ENCODE assay signal across 28 mouse cellular contexts in the genomic region with DNA sequence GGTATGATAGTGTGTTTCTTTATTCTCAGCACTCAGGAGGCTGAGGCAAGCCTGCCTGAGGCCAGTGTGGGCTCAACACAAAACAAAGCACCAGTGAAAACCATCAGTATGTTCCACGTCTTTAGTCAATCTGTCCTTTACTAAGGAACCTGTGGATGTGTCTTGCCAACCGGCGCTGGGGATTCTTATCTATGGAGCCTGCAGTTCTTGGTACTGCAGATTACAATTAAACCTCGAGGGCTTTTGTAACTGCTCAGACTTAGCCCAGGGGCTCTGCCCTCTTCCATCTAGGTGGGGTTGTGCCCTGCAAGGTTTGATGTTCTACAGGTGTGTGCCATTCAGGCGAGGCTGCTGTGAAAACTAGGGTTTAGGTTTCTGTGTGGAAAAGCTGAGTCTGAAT.
"Had no signal": no experiment of that assay in that cellular context is flagged by ENCODE, and none has a peak within 500 bp of the region (broad histone marks: within the 10 kb centered on the region; RNA-seq: fewer than 3 reads in every experiment).

No protein-coding gene starts in this region.

- H3K27ac ChIP-seq: embryonic facial prominence, embryonic 10.5 days; embryonic facial prominence, embryonic 12.5 days; embryonic facial prominence, embryonic 13.5 days; embryonic facial prominence, embryonic 15.5 days; forebrain, embryonic 10.5 days; forebrain, embryonic 12.5 days; forebrain, embryonic 13.5 days; forebrain, embryonic 15.5 days; gastrocnemius, adult 2 months; heart, adult 2 months had no signal

- H3K27me3 ChIP-seq: embryonic facial prominence, embryonic 13.5 days; embryonic facial prominence, embryonic 15.5 days; forebrain, embryonic 12.5 days; forebrain, embryonic 13.5 days; forebrain, embryonic 15.5 days had no signal

- H3K4me3 ChIP-seq: embryonic facial prominence, embryonic 10.5 days; embryonic facial prominence, embryonic 12.5 days; embryonic facial prominence, embryonic 13.5 days; embryonic facial prominence, embryonic 15.5 days; erythroblast, embryonic 14.5 days; forebrain, embryonic 10.5 days; forebrain, embryonic 12.5 days; forebrain, embryonic 13.5 days; forebrain, embryonic 15.5 days; gastrocnemius, adult 2 months; heart, adult 2 months had no signal

- H3K4me2 ChIP-seq: embryonic facial prominence, embryonic 12.5 days; embryonic facial prominence, embryonic 13.5 days; embryonic facial prominence, embryonic 15.5 days; forebrain, embryonic 12.5 days; forebrain, embryonic 13.5 days; forebrain, embryonic 15.5 days had no signal

- H3K9ac ChIP-seq: embryonic facial prominence, embryonic 12.5 days; embryonic facial prominence, embryonic 13.5 days; embryonic facial prominence, embryonic 15.5 days; forebrain, embryonic 12.5 days; forebrain, embryonic 13.5 days; forebrain, embryonic 15.5 days; forebrain, postnatal 0 days had no signal

- ATAC-seq: forebrain, embryonic 13.5 days; forebrain, embryonic 14.5 days; forebrain, embryonic 15.5 days; forebrain, embryonic 16.5 days; forebrain, postnatal 0 days had no signal

- DNase-seq: cerebellum, adult 8-10 months; cerebellum, adult 9-10 months; cerebellum, adult 9-11 months; cerebellum, postnatal 10 days; cerebellum, postnatal 14 days; cerebellum, postnatal 25 days; cerebellum, postnatal 36 days; embryo, embryonic 11 days; forebrain, postnatal 0 days; gastrocnemius, adult 2 months; gastrocnemius, postnatal 10 days; gastrocnemius, postnatal 14 days; gastrocnemius, postnatal 25 days; gastrocnemius, postnatal 36 days; heart, adult 11 months; heart, adult 18-20 months; heart, adult 2 months had no signal

- H3K9me3 ChIP-seq: embryonic facial prominence, embryonic 10.5 days; embryonic facial prominence, embryonic 12.5 days; embryonic facial prominence, embryonic 13.5 days; embryonic facial prominence, embryonic 15.5 days; forebrain, embryonic 10.5 days; forebrain, embryonic 12.5 days; forebrain, embryonic 13.5 days; forebrain, embryonic 15.5 days had no signal

- H3K36me3 ChIP-seq: embryonic facial prominence, embryonic 10.5 days; embryonic facial prominence, embryonic 12.5 days; embryonic facial prominence, embryonic 13.5 days; embryonic facial prominence, embryonic 15.5 days; forebrain, embryonic 10.5 days; forebrain, embryonic 12.5 days; forebrain, embryonic 15.5 days had no signal

- H3K4me1 ChIP-seq: embryonic facial prominence, embryonic 10.5 days; embryonic facial prominence, embryonic 12.5 days; embryonic facial prominence, embryonic 13.5 days; embryonic facial prominence, embryonic 15.5 days had no signal
